Mouse (Mus musculus) embryonic facial prominence, embryonic 11.5 days (tissue): ENCODE results near the gene Gm8246. TPM values are rescaled to one million over a fixed set of nuclear protein-coding genes. Genes with fewer than 3 reads are reported as not detected.
"Not testable (repeated sequence)": the region's sequence is repeated elsewhere in the genome, so short reads cannot be mapped to it uniquely, and the experiment has no call there.

ENCODE experiments used
- ATAC-seq: fragments of 200-750 bp; cut with Nextera tagmentation; replicated peaks from 2 replicates; pipeline ENCODE4 v1.8.0; 2017; ENCODE audit warnings: low read depth; ENCODE audit not compliant: insufficient number of reproducible peaks, low FRiP score, low TSS enrichment
- DNase-seq: peaks from one replicate; pipeline ENCODE4 v3.0.0-alpha.2; 2015; ENCODE audit warnings: low spot score
- H3K27ac ChIP-seq: fragments of 300-500 bp; sonication (generic); replicated peaks from 2 replicates; pipeline ENCODE4 v1.5.1; 2014; ENCODE audit warnings: mild to moderate bottlenecking, low read depth, low read length, control low read depth
- H3K27me3 ChIP-seq: fragments of 300-500 bp; sonication (generic); 2 replicates; pipeline ENCODE4 v1.6.1; 2014; ENCODE audit warnings: mild to moderate bottlenecking, low read length, moderate library complexity, mixed read lengths; ENCODE audit not compliant: control insufficient read depth, insufficient read depth
- H3K36me3 ChIP-seq: fragments of 300-500 bp; sonication (generic); replicated peaks from 2 replicates; pipeline ENCODE4 v1.6.1; 2014; ENCODE audit warnings: low read depth, mild to moderate bottlenecking, low read length, moderate library complexity, mixed read lengths; ENCODE audit not compliant: control insufficient read depth, insufficient read depth
- H3K4me1 ChIP-seq: fragments of 300-500 bp; sonication (generic); 2 replicates; pipeline ENCODE4 v1.6.1; 2014; ENCODE audit warnings: low read length, mixed read lengths; ENCODE audit not compliant: control insufficient read depth, insufficient read depth
- H3K4me2 ChIP-seq: fragments of 300-500 bp; sonication (generic); 2 replicates; pipeline ENCODE4 v1.6.1; 2014; ENCODE audit warnings: low read depth, mild to moderate bottlenecking, control low read depth, low read length, moderate library complexity
- H3K4me3 ChIP-seq: fragments of 300-500 bp; sonication (generic); 2 replicates; pipeline ENCODE4 v1.5.1; 2014; ENCODE audit warnings: low read depth, low read length, control low read depth
- H3K9ac ChIP-seq: fragments of 300-500 bp; sonication (generic); replicated peaks from 2 replicates; pipeline ENCODE4 v1.6.1; 2014; ENCODE audit warnings: mild to moderate bottlenecking, control low read depth, low read length
- H3K9me3 ChIP-seq: fragments of 300-500 bp; sonication (generic); replicated peaks from 2 replicates; pipeline ENCODE4 v1.6.1; 2016; ENCODE audit warnings: mild to moderate bottlenecking, low read length, inconsistent platforms, mixed read lengths; ENCODE audit not compliant: control insufficient read depth
- WGBS: fragments of 180-500 bp; shearing (Covaris S2); extraction: QIAGEN DNeasy Blood & Tissue Kit; methylation state at CpG from one replicate; pipeline ENCODE4 v1.1.7; 2014; 5-methylcytosine and 5-hydroxymethylcytosine counted together
- polyA plus RNA-seq: library from polyadenylated mRNA; unstranded; fragments of >200 nt; fragmentation: Nextera tagmentation; extraction: Ambion mirVana; gene quantifications from 2 replicates; pipeline ENCODE4 v1.2.1, GENCODE M21; 2014

Gene Gm8246
- not detected in 2 replicates for polyA plus RNA-seq

GRCm38 (mm10) chr14:5477730-5478129 is at the start of gene Gm8246:
Gm8246 (minus strand) TSS chr14:5477830.
- not testable (repeated sequence) for H3K4me1 ChIP-seq, H3K9me3 ChIP-seq, H3K4me3 ChIP-seq, ATAC-seq, H3K4me2 ChIP-seq, H3K27me3 ChIP-seq, H3K36me3 ChIP-seq, H3K9ac ChIP-seq, DNase-seq, H3K27ac ChIP-seq
- no CpG with 5 or more reads among the region's 3 CpGs for WGBS

- not testable (repeated sequence) for H3K27me3 ChIP-seq, H3K9me3 ChIP-seq, ATAC-seq, H3K9ac ChIP-seq, H3K27ac ChIP-seq, DNase-seq, H3K4me2 ChIP-seq, H3K4me1 ChIP-seq, H3K36me3 ChIP-seq, H3K4me3 ChIP-seq
- WGBS, result no CpG with 5 or more reads among the region's 35 CpGs
These were observed 23.7 kb upstream of the Gm8246 start, which contains the start of gene Gm3488 for GRCm38 (mm10) chr14:5501374-5501773. Gm3488 (plus strand) TSS chr14:5501674.

GRCm38 (mm10) chr14:5483907-5484306 is 6.3 kb upstream of the Gm8246 start, which contains the start of gene Gm3187:
Gm3187 (plus strand) TSS chr14:5484207.
- H3K4me1 ChIP-seq, H3K4me2 ChIP-seq, H3K36me3 ChIP-seq, H3K27me3 ChIP-seq, H3K9me3 ChIP-seq, DNase-seq, H3K27ac ChIP-seq, ATAC-seq, H3K9ac ChIP-seq, H3K4me3 ChIP-seq: not testable (repeated sequence)
- 91% methylated on average over 4 of the region's 5 CpGs for WGBS

GRCm38 (mm10) chr14:5460469-5460868 is 17.2 kb downstream of the Gm8246 start:
- H3K27me3 ChIP-seq, H3K27ac ChIP-seq, DNase-seq, H3K4me3 ChIP-seq, H3K4me1 ChIP-seq, H3K4me2 ChIP-seq, ATAC-seq, H3K9ac ChIP-seq, H3K36me3 ChIP-seq, H3K9me3 ChIP-seq: not testable (repeated sequence)
- WGBS, result no CpG with 5 or more reads among the region's 19 CpGs

GRCm38 (mm10) chr14:5455367-5455766 is 22.3 kb downstream of the Gm8246 start, which contains the start of gene Gm3194:
Gm3194 (minus strand) TSS chr14:5455467.
- not testable (repeated sequence) for H3K4me1 ChIP-seq, H3K36me3 ChIP-seq, H3K27me3 ChIP-seq, H3K4me2 ChIP-seq, H3K9me3 ChIP-seq, H3K27ac ChIP-seq, DNase-seq, H3K9ac ChIP-seq, ATAC-seq, H3K4me3 ChIP-seq
- WGBS, result no CpG with 5 or more reads among the region's 3 CpGs

Other genes starting within 250 kb of the Gm8246 start
- gene Gm3526, start 217.2 kb downstream of the Gm8246 start, polyA plus RNA-seq, result not detected in 2 replicates
- not detected in 2 replicates for gene Gm3542, start 142.9 kb downstream of the Gm8246 start, polyA plus RNA-seq
- not detected in 2 replicates for gene Gm3500, start 88.8 kb downstream of the Gm8246 start, polyA plus RNA-seq
- 1.2 and 1.7 TPM in 2 replicates for gene Gm3194, start 22.4 kb downstream of the Gm8246 start, polyA plus RNA-seq
- not detected in 2 replicates for gene Gm3187, start 6.4 kb upstream of the Gm8246 start, polyA plus RNA-seq
- gene Gm3488, start 23.8 kb upstream of the Gm8246 start, polyA plus RNA-seq, result 1.9 and 2.8 TPM in 2 replicates
- gene Gm3532, start 60.7 kb upstream of the Gm8246 start, polyA plus RNA-seq, result not detected in 2 replicates
- gene Gm8265, start 155.2 kb upstream of the Gm8246 start, polyA plus RNA-seq, result not detected in 2 replicates
- gene Gm9603, start 209.6 kb upstream of the Gm8246 start, polyA plus RNA-seq, result not detected in 2 replicates